Mouse (Mus musculus): ENCODE results near the gene Trim69. TPM values are rescaled to one million over a fixed set of nuclear protein-coding genes. Genes with fewer than 3 reads are reported as not detected.

Trim69 gene
- under 1 TPM in 1 of 2 experiments, not detected in 1; 0.35 TPM for polyA plus RNA-seq (2017; shearing (Covaris generic))

GRCm38 (mm10) chr2:122160680-122161079 is at the start of gene Trim69:
Trim69 (plus strand) TSS chr2:122160700.
- ATAC-seq = peak; percentile 56

GRCm38 (mm10) chr2:122116888-122117287 is 43.6 kb upstream of the Trim69 start:
- no peak for ATAC-seq

DNA sequence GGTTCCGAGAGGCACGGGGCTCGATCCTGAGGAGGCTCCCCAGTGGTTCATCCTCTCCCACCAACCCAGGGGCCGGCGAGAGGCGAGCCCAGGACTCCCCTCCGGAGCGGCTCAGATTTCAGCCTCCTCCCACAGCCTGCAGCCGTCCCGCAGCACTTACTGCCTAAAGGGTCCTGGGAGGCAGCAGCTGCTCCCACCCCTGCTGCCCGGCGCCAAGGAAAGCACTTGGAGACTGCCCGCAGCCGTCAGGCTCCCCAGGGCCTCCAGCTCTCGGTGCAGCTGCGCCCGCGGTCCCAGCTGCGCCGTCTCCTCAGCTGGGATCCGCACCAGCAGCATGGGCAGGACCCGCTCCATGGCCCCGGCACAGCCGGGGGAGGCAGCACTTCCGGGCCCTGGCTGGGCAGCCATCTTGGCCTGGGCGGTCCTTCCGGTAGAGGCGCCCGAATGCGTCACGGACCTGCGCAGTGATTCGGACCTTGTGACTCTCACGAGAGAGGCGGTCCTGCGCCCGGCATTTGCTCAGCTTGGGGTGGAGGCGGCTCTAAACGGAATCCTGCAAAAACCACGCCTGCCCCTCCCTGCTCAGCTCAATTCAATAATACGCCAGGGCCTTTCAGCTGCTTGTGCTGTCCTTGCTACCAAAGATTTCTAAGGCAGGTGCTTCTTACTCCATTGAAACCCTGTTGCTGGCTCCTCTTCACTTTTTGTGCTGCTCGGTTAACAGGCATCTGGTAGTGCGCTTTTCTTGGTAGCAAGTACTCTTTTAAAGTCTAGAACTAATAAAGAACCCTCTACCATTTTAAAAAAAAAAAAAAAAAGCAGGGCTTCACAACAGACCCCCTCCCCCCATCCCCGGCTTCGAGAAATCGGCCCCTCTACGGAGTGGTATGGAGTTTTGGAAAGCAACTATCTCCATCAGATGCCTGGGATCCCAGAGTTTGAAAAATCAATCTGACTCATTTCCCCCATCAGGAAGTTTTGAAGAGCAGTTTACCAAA is 42.2 kb upstream of the Trim69 start, which contains the start of gene Spg11:
Gene Spg11, minus strand, starts transcription at position 426 of the 998 bp plus-strand sequence.
- ATAC-seq = peak; percentile 99

GRCm38 (mm10) chr2:122125680-122126572 is 34.6 kb upstream of the Trim69 start:
- ATAC-seq = peak; percentile 55

GRCm38 (mm10) chr2:122126765-122127347 is 33.6 kb upstream of the Trim69 start:
- ATAC-seq = peak; percentile 73

DNA sequence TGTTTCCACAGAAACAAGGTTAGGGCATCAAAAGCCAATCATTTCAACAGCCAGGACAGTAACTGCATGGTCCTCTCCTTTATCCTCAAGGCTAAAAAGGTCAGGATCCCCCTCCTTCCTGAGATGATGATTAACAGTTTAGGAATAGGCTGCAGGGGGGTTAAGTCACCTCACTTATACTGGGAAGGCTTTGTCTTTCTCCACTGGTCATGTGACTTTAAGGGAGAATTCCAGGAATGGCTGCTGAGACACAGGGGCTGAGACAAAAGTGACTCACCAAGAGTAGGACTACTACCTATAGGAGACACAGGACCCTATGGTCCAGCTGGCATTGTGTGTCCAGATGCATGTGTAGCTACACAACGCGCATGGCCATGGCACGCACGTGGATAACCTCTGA is 32.9 kb upstream of the Trim69 start:
- ATAC-seq = no peak

DNA sequence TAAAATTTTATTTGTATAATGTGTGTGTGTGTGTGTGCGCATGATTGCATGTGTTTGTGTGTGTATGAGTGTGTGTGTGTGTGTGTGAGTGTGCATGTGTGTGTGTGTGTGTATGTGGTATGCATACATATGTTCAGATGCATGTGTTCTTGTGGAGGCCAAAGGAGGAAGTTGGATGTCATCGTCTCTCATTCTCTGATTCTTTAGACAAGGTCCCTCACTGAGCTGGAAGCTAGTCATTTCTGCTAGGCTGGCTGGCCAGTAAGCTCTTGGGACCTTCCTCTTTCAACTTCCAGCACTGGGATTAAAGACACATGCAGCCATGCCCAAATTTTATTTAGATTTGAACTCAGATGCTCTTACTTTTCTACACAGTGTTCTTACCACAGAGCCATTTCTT is 28.4 kb upstream of the Trim69 start:
- no peak for ATAC-seq

DNA sequence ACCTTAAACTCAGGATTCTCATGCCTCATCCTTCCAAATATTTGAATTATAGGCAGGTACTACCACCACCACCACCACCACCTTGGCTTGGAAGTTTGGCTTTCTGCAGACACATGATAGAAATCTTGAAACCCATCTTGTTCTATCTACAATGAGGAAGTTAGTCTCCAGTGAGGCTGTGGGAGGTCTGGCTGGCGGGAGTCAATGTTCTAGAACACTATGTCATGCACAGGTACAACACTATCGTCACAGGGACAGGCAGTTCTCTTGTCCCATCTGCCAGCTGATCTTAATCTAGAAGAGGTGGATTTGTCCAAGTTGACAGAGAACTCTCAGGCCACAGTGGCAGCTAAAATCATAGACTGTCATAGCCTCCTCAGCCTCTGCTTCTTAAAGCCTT is 27.9 kb upstream of the Trim69 start:
- no peak for ATAC-seq

DNA sequence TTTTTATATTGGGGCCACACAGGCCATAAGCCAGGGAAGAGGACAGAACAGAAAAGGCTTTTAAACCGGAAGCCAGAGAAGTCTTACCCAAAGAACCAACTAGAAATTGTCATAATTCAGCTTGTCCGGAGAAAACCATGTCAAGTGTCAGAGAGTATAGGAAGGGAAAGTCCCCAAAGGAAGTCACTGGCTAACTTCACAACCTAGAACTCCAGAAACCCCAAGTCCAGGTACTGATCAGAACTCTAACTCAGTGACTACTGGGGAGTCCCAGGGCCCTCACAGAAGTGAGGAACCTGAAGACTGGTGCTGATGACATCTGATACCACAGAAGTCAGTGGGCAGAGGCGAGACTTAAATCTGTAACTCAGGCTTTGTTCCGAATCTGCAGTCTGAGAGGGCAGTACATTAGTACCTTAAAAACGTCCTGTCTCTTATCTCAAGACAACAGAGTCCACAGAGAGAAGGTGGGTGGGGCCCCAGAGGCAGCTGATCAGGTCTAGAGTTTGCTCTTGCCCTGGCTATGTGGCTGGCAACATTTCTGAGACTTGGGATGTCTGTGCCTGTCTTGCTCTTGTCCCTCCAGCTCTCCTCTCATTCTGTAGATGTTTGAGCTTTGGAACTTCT is 22.5 kb upstream of the Trim69 start:
- peak; percentile 75 for ATAC-seq

GRCm38 (mm10) chr2:122140815-122141214 is 19.7 kb upstream of the Trim69 start:
- no peak for ATAC-seq

- ATAC-seq = no peak
These were observed 19.1 kb upstream of the Trim69 start for GRCm38 (mm10) chr2:122141332-122141967.

GRCm38 (mm10) chr2:122143111-122143510 is 17.4 kb upstream of the Trim69 start:
- ATAC-seq = no peak

GRCm38 (mm10) chr2:122145756-122146155 is 14.7 kb upstream of the Trim69 start:
- ATAC-seq = peak; percentile 25

DNA sequence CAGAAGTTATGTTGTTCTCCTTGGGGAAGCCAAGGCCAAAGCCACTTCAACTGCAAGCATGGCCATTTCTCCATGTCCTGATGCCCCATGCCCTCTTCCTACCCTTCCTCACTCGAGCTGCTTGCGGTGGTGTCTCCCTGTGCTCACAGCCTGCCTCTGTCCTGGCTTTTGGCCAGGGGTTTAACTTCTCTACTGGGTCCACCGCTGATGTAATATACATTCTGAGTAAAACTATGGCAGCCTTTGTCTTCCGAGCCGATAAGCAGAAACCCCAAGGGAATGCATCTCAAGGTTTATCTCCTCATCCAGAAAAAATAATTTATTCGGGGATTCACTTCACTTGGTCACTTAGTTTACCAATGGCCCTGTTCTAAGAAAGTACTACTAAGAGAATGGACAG is 13.8 kb upstream of the Trim69 start:
- no peak for ATAC-seq

DNA sequence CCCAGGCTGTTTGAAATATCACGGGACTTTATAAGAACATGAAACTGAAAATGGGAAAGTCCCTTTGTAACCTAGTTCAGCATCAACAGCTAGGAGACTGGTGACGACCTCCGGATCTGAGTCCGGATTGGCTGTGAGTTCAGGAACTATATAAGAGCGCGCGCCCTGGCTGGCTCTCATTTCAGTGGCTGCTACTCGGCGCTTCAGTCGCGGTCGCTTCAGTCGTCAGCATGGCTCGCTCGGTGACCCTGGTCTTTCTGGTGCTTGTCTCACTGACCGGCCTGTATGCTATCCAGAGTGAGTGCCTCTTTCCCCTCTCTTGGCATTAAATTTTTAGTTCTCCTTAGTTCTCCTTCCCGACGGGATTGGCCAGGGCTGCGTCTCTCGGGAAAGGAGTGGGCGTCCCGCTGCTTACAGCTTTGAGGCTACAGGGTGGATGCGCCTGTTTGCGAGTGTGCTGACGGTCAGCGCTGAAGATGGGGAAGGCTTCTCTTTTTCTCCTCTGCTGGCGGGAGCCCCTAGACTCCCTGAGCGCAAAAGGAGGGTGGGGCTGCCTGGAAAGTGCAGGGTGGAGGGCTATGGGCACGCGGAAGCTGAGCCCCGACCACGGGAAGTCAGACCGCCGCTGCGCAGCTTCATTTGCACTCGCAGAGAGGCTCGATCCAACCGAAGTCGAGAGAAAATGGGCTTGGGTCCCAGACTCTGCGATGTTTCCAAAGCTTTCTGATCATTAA is 12.8 kb upstream of the Trim69 start, which contains the start of gene B2m:
Gene B2m, plus strand, starts transcription at position 179 of the 734 bp plus-strand sequence.
- ATAC-seq = peak; percentile 84

GRCm38 (mm10) chr2:122148242-122148917 is 12.1 kb upstream of the Trim69 start:
- peak; percentile 50 for ATAC-seq

DNA sequence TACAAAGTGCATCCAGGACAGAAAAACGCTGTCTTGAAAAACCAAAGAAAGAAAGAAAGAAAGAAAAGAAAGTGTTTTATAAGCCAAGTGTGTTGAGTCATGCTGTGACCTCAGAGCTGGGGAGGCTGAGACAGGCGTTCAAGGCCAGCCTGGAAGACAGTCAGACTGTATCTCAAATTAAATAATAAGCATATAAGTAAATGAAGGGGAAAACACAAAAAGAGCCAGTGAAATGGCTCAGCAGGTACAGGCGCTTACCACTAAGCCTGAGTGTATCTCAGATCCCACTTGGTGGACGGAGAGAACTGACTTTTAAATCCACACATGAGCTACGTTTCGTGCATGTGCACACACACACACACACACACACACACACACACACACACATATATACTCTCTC is 11.2 kb upstream of the Trim69 start:
- no peak for ATAC-seq

DNA sequence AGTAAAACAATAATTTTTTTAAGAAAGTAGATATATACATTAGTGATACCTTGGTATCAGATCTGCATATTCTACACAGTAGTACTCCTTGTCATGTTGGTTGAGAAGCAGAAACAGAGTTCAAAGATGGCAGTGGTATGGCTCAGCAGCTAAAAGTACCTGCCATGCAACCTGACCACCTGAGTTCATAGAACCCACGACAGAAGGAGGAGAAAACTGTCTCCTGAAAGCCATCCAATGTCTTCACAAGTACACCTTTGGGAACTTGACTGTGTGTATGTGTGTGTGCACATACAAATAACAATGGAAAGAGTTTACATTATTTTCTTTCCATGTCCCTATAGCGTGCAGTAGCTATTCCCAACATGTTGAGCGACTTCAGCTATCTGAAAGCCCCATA is 10.8 kb upstream of the Trim69 start:
- no peak for ATAC-seq

- no peak for ATAC-seq
These were observed 9.3 kb upstream of the Trim69 start for GRCm38 (mm10) chr2:122151221-122151620.

GRCm38 (mm10) chr2:122152850-122153249 is 7.7 kb upstream of the Trim69 start:
- no peak for ATAC-seq

All from CD4-positive, CD25-positive, alpha-beta regulatory T cell, adult 4 months (primary cell).